Mouse (Mus musculus): ENCODE results near the gene Ttll10.

GRCm38 (mm10) chr4:156064510-156064897, 5.3 kb upstream of the Ttll10 start:
- TF ChIP-seq POLR2A (IDR thresholded peaks at IDR 0.05; ENCODE audit: low read depth, low read length) (no peak), CTCF (IDR thresholded peaks at IDR 0.05; ENCODE audit: extremely low read depth, insufficient read depth, insufficient read length, insufficient replicate concordance) (no peak)
